ENCODE assay signal across 7 mouse cellular contexts in genomic region chr2:131529898-131530622, GRCm38 (mm10). TPM values are rescaled to one million over a fixed set of nuclear protein-coding genes. Genes with fewer than 3 reads are reported as not detected.
DNase-seq lines count a peak whose midpoint lies in the region; ATAC-seq and TF ChIP-seq lines count a peak whose summit lies in the region.

No protein-coding gene starts in this region.

- H3K27me3 ChIP-seq in ES-Bruce4 (ENCODE audit: control insufficient read depth, insufficient read depth, low read length, poor library complexity, severe bottlenecking) = no peaks in the 10 kb centered on the region
- 0 out of 2 replicates have a peak, but pooled peaks cover 5% of the 10 kb centered on the region for H3K27me3 ChIP-seq in heart, embryonic 15.5 days
- 0 out of 2 replicates have a peak, but pooled peaks cover 4% of the 10 kb centered on the region for H3K27me3 ChIP-seq in kidney, embryonic 15.5 days
- no peaks in the 10 kb centered on the region for H3K27me3 ChIP-seq in lung, embryonic 14.5 days (ENCODE audit: insufficient read depth, low read length)

- H3K4me3 ChIP-seq in ES-Bruce4 (ENCODE audit: low read depth, low read length) = no peak overlapping the region
- H3K4me3 ChIP-seq in heart, embryonic 15.5 days = no peak overlapping the region
- H3K4me3 ChIP-seq in kidney, embryonic 15.5 days (replicated peaks) = no peak overlapping the region
- no peak overlapping the region for H3K4me3 ChIP-seq in lung, embryonic 14.5 days (ENCODE audit: low read depth, low read length)

- H3K4me2 ChIP-seq in heart, embryonic 15.5 days = no peak overlapping the region
- no peak overlapping the region for H3K4me2 ChIP-seq in kidney, embryonic 15.5 days
- H3K4me2 ChIP-seq in lung, embryonic 14.5 days = no peak overlapping the region

- no peak overlapping the region for H3K9ac ChIP-seq in ES-Bruce4 (ENCODE audit: low read depth, poor library complexity, severe bottlenecking)
- no peak overlapping the region for H3K9ac ChIP-seq in heart, embryonic 15.5 days
- H3K9ac ChIP-seq in kidney, embryonic 15.5 days = no peak overlapping the region
- no peak overlapping the region for H3K9ac ChIP-seq in lung, embryonic 14.5 days

- no peak for TF ChIP-seq POLR2A in ES-Bruce4 (IDR thresholded peaks at IDR 0.05; ENCODE audit: insufficient read depth, low read length)

- peak; percentile 92 for DNase-seq in embryo, embryonic 10.5 days (ENCODE audit: low spot score)
- DNase-seq in lung, embryonic 14.5 days = peak; percentile 89

- H3K36me3 ChIP-seq in ES-Bruce4 (ENCODE audit: control insufficient read depth, insufficient read depth, low read length, poor library complexity, severe bottlenecking) = no peaks in the 10 kb centered on the region
- no peaks in the 10 kb centered on the region for H3K36me3 ChIP-seq in heart, embryonic 15.5 days
- no peaks in the 10 kb centered on the region for H3K36me3 ChIP-seq in kidney, embryonic 15.5 days
- no peaks in the 10 kb centered on the region for H3K36me3 ChIP-seq in lung, embryonic 14.5 days (ENCODE audit: insufficient read depth)

- no peak for TF ChIP-seq EP300 in ES-Bruce4 (IDR thresholded peaks at IDR 0.05; ENCODE audit: insufficient read depth, low read depth, low read length)

- TF ChIP-seq CTCF in ES-Bruce4 (IDR thresholded peaks at IDR 0.05; ENCODE audit: low read depth, low read length) = peak; percentile 77
- TF ChIP-seq CTCF in lung, embryonic 14.5 days (IDR thresholded peaks at IDR 0.05; ENCODE audit: low read depth) = peak; percentile 90

- ATAC-seq in activated CD4-positive, CD25-positive, alpha-beta regulatory T cell, adult 4 months = peak; percentile 44
- 0 out of 2 replicates have a peak, but pooled peaks have one; percentile 28 for ATAC-seq in heart, embryonic 15.5 days (replicated peaks; ENCODE audit: insufficient number of reproducible peaks, insufficient read depth, low FRiP score, low read depth)
- ATAC-seq in kidney, embryonic 15.5 days (replicated peaks; ENCODE audit: low FRiP score) = peak; percentile 49; the same call in 1 of the 2 replicates
- peak; percentile 70 for ATAC-seq in lung, embryonic 14.5 days (ENCODE audit: insufficient read depth)
- peak; percentile 62 for ATAC-seq in neutrophil, adult 5-6 weeks (ENCODE audit: extremely low read depth, insufficient number of reproducible peaks, low FRiP score, poor library complexity, severe bottlenecking)

- H3K4me1 ChIP-seq in ES-Bruce4 (ENCODE audit: control insufficient read depth, insufficient read depth, low read length) = no peaks in the 10 kb centered on the region
- peaks cover 3% of the 10 kb centered on the region; the same call in 1 of the 2 replicates for H3K4me1 ChIP-seq in heart, embryonic 15.5 days (replicated peaks)
- peaks cover 4% of the 10 kb centered on the region; the same call in 1 of the 2 replicates for H3K4me1 ChIP-seq in kidney, embryonic 15.5 days
- H3K4me1 ChIP-seq in lung, embryonic 14.5 days (ENCODE audit: insufficient read depth) = no peaks in the 10 kb centered on the region

- H3K27ac ChIP-seq in ES-Bruce4 (ENCODE audit: insufficient read depth, low read length) = no peak overlapping the region
- no peak overlapping the region for H3K27ac ChIP-seq in heart, embryonic 15.5 days
- no peak overlapping the region for H3K27ac ChIP-seq in kidney, embryonic 15.5 days
- no peak overlapping the region for H3K27ac ChIP-seq in lung, embryonic 14.5 days (ENCODE audit: low read depth)

- no peaks in the 10 kb centered on the region for H3K9me3 ChIP-seq in ES-Bruce4 (replicated peaks; ENCODE audit: control insufficient read depth, insufficient read depth, low read length, poor library complexity, severe bottlenecking)
- H3K9me3 ChIP-seq in heart, embryonic 15.5 days (replicated peaks) = no peaks in the 10 kb centered on the region
- H3K9me3 ChIP-seq in kidney, embryonic 15.5 days (replicated peaks) = no peaks in the 10 kb centered on the region
- H3K9me3 ChIP-seq in lung, embryonic 14.5 days (ENCODE audit: low read depth, low read length) = no peaks in the 10 kb centered on the region

- WGBS in heart, embryonic 15.5 days = 33% methylated on average over 11 of the region's 11 CpGs
- WGBS in kidney, embryonic 15.5 days = 35% methylated on average over 11 of the region's 11 CpGs
- 31% methylated on average over 11 of the region's 11 CpGs for WGBS in lung, embryonic 14.5 days

RNA-seq across cellular contexts. Expression of gene Adra1d, which starts 32.0 kb away (rescaled TPM):
- polyA plus RNA-seq in ES-Bruce4 (2011; ENCODE audit: insufficient read depth, insufficient read length, low read depth, missing spikeins) = not detected in 2 replicates
- polyA plus RNA-seq in activated CD4-positive, CD25-positive, alpha-beta regulatory T cell, adult 4 months (2017; shearing (Covaris generic)) = not detected
- polyA plus RNA-seq in heart, embryonic 15.5 days (2015; fragmentation: Nextera tagmentation; extraction: Ambion mirVana) = 0.62 and 1.7 TPM in 2 replicates
- 2.0 and 2.2 TPM in 2 replicates for polyA plus RNA-seq in kidney, embryonic 15.5 days (2015; fragmentation: Nextera tagmentation; extraction: Ambion mirVana)
- 2.0 and 2.7 TPM in 2 replicates for polyA plus RNA-seq in lung, embryonic 14.5 days (2014; fragmentation: Nextera tagmentation; extraction: Ambion mirVana)
- not detected in 2 replicates for total RNA-seq in neutrophil, adult 5-6 weeks (2017)

RNA-seq across cellular contexts. Expression of gene Smox, which starts 38.8 kb away (rescaled TPM):
- polyA plus RNA-seq in ES-Bruce4 (2011; ENCODE audit: insufficient read depth, insufficient read length, low read depth, missing spikeins) = 18.2 and 20.2 TPM in 2 replicates
- 10 to 100 TPM in 1 of 2 experiments, 1 to 10 TPM in 1; 8.1 to 13.2 TPM for polyA plus RNA-seq in activated CD4-positive, CD25-positive, alpha-beta regulatory T cell, adult 4 months (2017; shearing (Covaris generic))
- polyA plus RNA-seq in heart, embryonic 15.5 days (2015; fragmentation: Nextera tagmentation; extraction: Ambion mirVana) = 28.4 and 33.7 TPM in 2 replicates
- 38.1 and 41.3 TPM in 2 replicates for polyA plus RNA-seq in kidney, embryonic 15.5 days (2015; fragmentation: Nextera tagmentation; extraction: Ambion mirVana)
- 23.9 and 28.7 TPM in 2 replicates for polyA plus RNA-seq in lung, embryonic 14.5 days (2014; fragmentation: Nextera tagmentation; extraction: Ambion mirVana)
- 63.3 and 76.9 TPM in 2 replicates for total RNA-seq in neutrophil, adult 5-6 weeks (2017)
